Mouse (Mus musculus) forebrain, embryonic 16.5 days (tissue): ENCODE measurements at regions not wholly inside any gene's neighbourhood (a gene's known extent, or its start where the extent isn't known, plus 50 kb on each side); places are given as distances from the start of the nearest gene placed in this dataset.

ENCODE experiments used
- ATAC-seq: fragments of 200-750 bp; cut with Nextera tagmentation; 2 replicates; pipeline ENCODE4 v1.8.0; 2017; ENCODE audit warnings: mild to moderate bottlenecking, moderate library complexity
- H3K27ac ChIP-seq: fragments of 300-500 bp; sonication (generic); 2 replicates; pipeline ENCODE4 v1.5.1; 2014; ENCODE audit warnings: low read length, control low read depth
- H3K27me3 ChIP-seq: fragments of 300-500 bp; sonication (generic); replicated peaks from 2 replicates; pipeline ENCODE4 v1.6.1; 2014; ENCODE audit warnings: low read length; ENCODE audit not compliant: control insufficient read depth, insufficient read depth
- H3K36me3 ChIP-seq: fragments of 300-500 bp; sonication (generic); 2 replicates; pipeline ENCODE4 v1.6.1; 2014; ENCODE audit not compliant: control insufficient read depth, insufficient read depth
- H3K4me1 ChIP-seq: fragments of 300-500 bp; sonication (generic); replicated peaks from 2 replicates; pipeline ENCODE4 v1.6.1; 2014; ENCODE audit warnings: low read length; ENCODE audit not compliant: control insufficient read depth, insufficient read depth
- H3K4me2 ChIP-seq: fragments of 300-500 bp; sonication (generic); 2 replicates; pipeline ENCODE4 v1.6.1; 2014; ENCODE audit warnings: mild to moderate bottlenecking, low read length, control low read depth
- H3K4me3 ChIP-seq: fragments of 300-500 bp; sonication (generic); replicated peaks from 2 replicates; pipeline ENCODE4 v1.5.1; 2014; ENCODE audit warnings: mild to moderate bottlenecking, low read length, control low read depth
- H3K9ac ChIP-seq: fragments of 300-500 bp; sonication (generic); replicated peaks from 2 replicates; pipeline ENCODE4 v1.6.1; 2014; ENCODE audit warnings: low read depth, low read length, control low read depth
- H3K9me3 ChIP-seq: fragments of 300-500 bp; sonication (generic); 2 replicates; pipeline ENCODE4 v1.6.1; 2016; ENCODE audit warnings: low read length; ENCODE audit not compliant: control insufficient read depth
- WGBS: fragments of 180-500 bp; shearing (Covaris S2); extraction: QIAGEN DNeasy Blood & Tissue Kit; methylation state at CpG from one replicate; pipeline ENCODE4 v1.1.7; 2014; 5-methylcytosine and 5-hydroxymethylcytosine counted together

DNA sequence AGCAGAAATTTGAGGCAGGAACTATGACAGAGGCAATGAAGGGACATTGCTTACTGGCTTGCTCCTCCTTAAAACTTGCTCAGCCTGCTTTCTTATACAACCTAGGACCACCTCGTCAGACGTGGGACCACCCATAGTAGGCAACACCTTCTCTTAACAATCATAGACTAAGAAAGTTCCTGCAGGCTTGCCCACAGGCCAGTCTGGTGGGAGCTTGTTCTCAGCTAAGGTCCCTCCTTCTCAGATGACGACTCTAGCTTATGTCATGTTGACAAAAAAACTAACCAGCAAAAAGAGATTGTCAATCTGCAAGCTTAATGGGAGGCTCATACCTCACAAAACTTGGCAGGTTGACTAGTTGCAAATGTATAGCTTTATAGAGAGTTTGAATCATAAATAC, 56.5 kb upstream of the Lsm6 start:
- no peaks in the 10 kb centered on the region for H3K36me3 ChIP-seq
- H3K9me3 ChIP-seq, result no peaks in the 10 kb centered on the region
- no peaks in the 10 kb centered on the region for H3K27me3 ChIP-seq
- no peak overlapping the region for H3K4me2 ChIP-seq
- H3K9ac ChIP-seq, result no peak overlapping the region
- no peak overlapping the region for H3K4me3 ChIP-seq
- no peaks in the 10 kb centered on the region for H3K4me1 ChIP-seq
- WGBS, result 78% methylated on average over 3 of the region's 3 CpGs
- no peak for ATAC-seq
- H3K27ac ChIP-seq, result no peak overlapping the region

- WGBS, result 87% methylated on average over 6 of the region's 6 CpGs
- H3K9ac ChIP-seq, result no peak overlapping the region
- ATAC-seq, result no peak
- no peaks in the 10 kb centered on the region for H3K9me3 ChIP-seq
- H3K4me2 ChIP-seq, result no peak overlapping the region
- no peak overlapping the region for H3K27ac ChIP-seq
- H3K4me1 ChIP-seq, result no peaks in the 10 kb centered on the region
- H3K4me3 ChIP-seq, result no peak overlapping the region
- H3K36me3 ChIP-seq, result no peaks in the 10 kb centered on the region
- H3K27me3 ChIP-seq, result no peaks in the 10 kb centered on the region
Observed at GRCm38 (mm10) chr8:78889708-78890107, 68.8 kb upstream of the Lsm6 start.

DNA sequence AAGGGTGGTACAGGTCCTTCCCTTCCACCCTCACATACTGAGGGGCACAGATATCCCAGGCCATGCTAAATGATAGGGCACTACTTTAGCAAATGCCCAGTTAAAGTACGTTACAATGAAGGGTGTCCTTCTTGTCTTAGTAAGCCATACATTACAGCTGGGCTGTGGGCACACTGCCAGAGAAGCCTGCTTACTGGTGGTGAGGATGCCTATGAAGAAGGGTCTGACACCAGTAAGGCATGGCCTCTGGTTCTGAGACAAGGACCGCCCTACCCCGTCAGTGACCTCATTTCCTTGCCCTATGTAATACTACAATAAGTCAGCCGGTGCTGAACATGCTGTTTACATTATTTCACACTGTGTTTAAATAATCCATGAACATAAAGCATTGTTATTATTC, 69.6 kb upstream of the Lsm6 start:
- Histone ChIP-seq H3K4me3 (no peak overlapping the region), H3K27ac (no peak overlapping the region), H3K4me1 (no peaks in the 10 kb centered on the region), H3K4me2 (no peak overlapping the region), H3K27me3 (no peaks in the 10 kb centered on the region), H3K9me3 (no peaks in the 10 kb centered on the region), H3K9ac (no peak overlapping the region), H3K36me3 (no peaks in the 10 kb centered on the region)
- ATAC-seq, result no peak
- 83% methylated on average over 4 of the region's 4 CpGs for WGBS

DNA sequence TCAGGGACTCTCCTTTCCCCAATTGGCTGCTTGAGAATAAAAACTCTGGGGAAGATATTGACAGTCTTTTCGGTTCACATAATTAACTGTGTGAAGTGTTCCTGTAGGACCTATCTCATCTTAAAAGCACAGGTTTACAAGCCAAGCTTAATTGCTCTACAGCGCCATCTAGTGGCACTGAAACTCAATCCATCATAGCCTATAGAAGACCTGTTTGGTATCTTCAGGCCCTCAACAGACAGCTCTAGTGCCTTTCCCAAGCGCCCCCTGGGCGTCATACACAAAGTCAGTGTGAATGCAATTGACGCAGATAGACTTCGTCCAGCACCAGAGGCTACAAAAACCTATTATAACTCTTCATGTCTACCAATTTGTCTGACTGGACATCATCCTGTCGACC, 78.9 kb upstream of the Lsm6 start:
- ATAC-seq, result peak; percentile 68; the same call in 1 of the 2 replicates
- H3K36me3 ChIP-seq, result no peaks in the 10 kb centered on the region
- no peaks in the 10 kb centered on the region for H3K9me3 ChIP-seq
- no peak overlapping the region for H3K4me2 ChIP-seq
- no peak overlapping the region for H3K9ac ChIP-seq
- H3K4me3 ChIP-seq, result no peak overlapping the region
- H3K27ac ChIP-seq, result no peak overlapping the region
- no peaks in the 10 kb centered on the region for H3K4me1 ChIP-seq
- WGBS, result 37% methylated on average over 7 of the region's 7 CpGs
- H3K27me3 ChIP-seq, result no peaks in the 10 kb centered on the region

GRCm38 (mm10) chr8:78903034-78903433, 82.1 kb upstream of the Lsm6 start:
- Histone ChIP-seq H3K4me1 (no peaks in the 10 kb centered on the region), H3K9me3 (no peaks in the 10 kb centered on the region), H3K9ac (no peak overlapping the region), H3K4me3 (no peak overlapping the region), H3K4me2 (no peak overlapping the region), H3K27me3 (no peaks in the 10 kb centered on the region), H3K36me3 (no peaks in the 10 kb centered on the region), H3K27ac (no peak overlapping the region)
- 95% methylated on average over 1 of the region's 1 CpGs for WGBS
- no peak for ATAC-seq

GRCm38 (mm10) chr8:78907918-78908317, 87.0 kb upstream of the Lsm6 start:
- H3K27ac ChIP-seq, result no peak overlapping the region
- no peak overlapping the region for H3K4me2 ChIP-seq
- H3K9me3 ChIP-seq, result no peaks in the 10 kb centered on the region
- no peak for ATAC-seq
- no peaks in the 10 kb centered on the region for H3K36me3 ChIP-seq
- no peak overlapping the region for H3K9ac ChIP-seq
- no peaks in the 10 kb centered on the region for H3K27me3 ChIP-seq
- H3K4me1 ChIP-seq, result no peaks in the 10 kb centered on the region
- WGBS, result 89% methylated on average over 1 of the region's 1 CpGs
- H3K4me3 ChIP-seq, result no peak overlapping the region

- Histone ChIP-seq H3K36me3 (no peaks in the 10 kb centered on the region), H3K27me3 (no peaks in the 10 kb centered on the region), H3K9ac (no peak overlapping the region), H3K9me3 (no peaks in the 10 kb centered on the region), H3K4me2 (no peak overlapping the region), H3K27ac (no peak overlapping the region), H3K4me3 (no peak overlapping the region), H3K4me1 (no peaks in the 10 kb centered on the region)
- WGBS, result 94% methylated on average over 11 of the region's 11 CpGs
- no peak for ATAC-seq
Observed at GRCm38 (mm10) chr8:78911288-78911873, 90.4 kb upstream of the Lsm6 start.

DNA sequence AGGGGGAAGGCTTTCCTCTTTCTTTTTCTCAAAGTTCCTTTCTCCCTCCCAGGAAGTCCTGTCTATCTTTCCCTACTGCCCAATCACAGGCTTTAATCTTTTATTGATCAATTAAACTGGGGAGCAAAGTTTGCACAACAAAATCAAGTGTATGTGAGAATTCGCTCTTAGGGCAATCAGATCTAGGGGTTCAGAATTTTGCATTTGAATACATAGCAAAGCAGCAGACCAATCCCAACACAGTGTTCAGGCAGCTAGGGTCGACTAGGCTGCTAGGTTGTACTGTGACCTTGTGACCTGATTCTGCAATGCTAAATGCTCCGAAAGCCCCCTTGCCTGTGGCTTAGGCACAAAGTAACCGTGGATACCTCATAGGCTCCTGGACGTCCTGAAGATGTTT, 91.5 kb upstream of the Lsm6 start:
- Histone ChIP-seq H3K9me3 (peaks cover 2% of the 10 kb centered on the region; the same call in 1 of the 2 replicates), H3K36me3 (no peaks in the 10 kb centered on the region), H3K9ac (no peak overlapping the region), H3K4me2 (no peak overlapping the region), H3K27me3 (no peaks in the 10 kb centered on the region), H3K4me3 (no peak overlapping the region), H3K4me1 (no peaks in the 10 kb centered on the region), H3K27ac (no peak overlapping the region)
- 51% methylated on average over 5 of the region's 5 CpGs for WGBS
- ATAC-seq, result no peak

- Histone ChIP-seq H3K27me3 (no peaks in the 10 kb centered on the region), H3K4me1 (no peaks in the 10 kb centered on the region), H3K4me3 (no peak overlapping the region), H3K9ac (no peak overlapping the region), H3K9me3 (peaks cover 2% of the 10 kb centered on the region; the same call in 1 of the 2 replicates), H3K36me3 (no peaks in the 10 kb centered on the region), H3K27ac (no peak overlapping the region), H3K4me2 (no peak overlapping the region)
- 95% methylated on average over 5 of the region's 5 CpGs for whole genome bisulfite sequencing
- ATAC-seq, result no peak
Observed at GRCm38 (mm10) chr8:78913823-78914222, 92.9 kb upstream of the Lsm6 start.
